Mouse (Mus musculus): ENCODE measurements around the gene Ms4a6d.

GRCm38 (mm10) chr19:11589891-11590449 is 14.7 kb downstream of the Ms4a6d start:
- TF ChIP-seq CTCF (IDR thresholded peaks at IDR 0.05; ENCODE audit: low read depth) (no peak), EP300 (optimal IDR thresholded peaks at IDR 0.05) (no peak)

Measured in stomach, postnatal 0 days (tissue).